Mouse (Mus musculus) E14TG2a.4 (cell line): ENCODE measurements around the gene Fbxo11.
"Not testable (repeated sequence)": the region's sequence is repeated elsewhere in the genome, so short reads cannot be mapped to it uniquely, and the experiment has no call there.

ENCODE experiments used
- CTCF ChIP-seq: conservative IDR thresholded peaks from 2 replicates; pipeline ENCODE4 v1.5.1; 2014; ENCODE audit warnings: low read length
- NANOG ChIP-seq: IDR thresholded peaks from 2 replicates; pipeline ENCODE4 v1.6.1; 2014; ENCODE audit warnings: borderline replicate concordance, low read length, mixed read lengths

DNA sequence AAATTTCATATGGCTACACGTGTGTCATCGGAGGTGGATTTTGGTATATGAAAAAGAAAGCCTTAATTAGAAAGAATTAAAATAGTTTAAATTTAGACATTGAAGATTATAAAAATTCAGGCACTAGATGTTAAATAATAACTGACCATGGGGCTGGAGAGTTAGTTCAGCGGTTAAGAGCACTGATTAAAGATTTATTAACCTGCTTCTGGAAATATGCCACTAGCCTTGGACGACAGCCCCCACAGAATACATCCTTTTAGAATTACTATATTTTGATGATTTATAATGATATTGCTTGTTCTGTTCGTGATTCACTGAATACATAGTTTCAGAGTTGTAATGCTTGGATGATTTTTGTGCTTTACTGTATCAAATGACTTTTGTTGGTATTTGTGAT is 105.2 kb downstream of the Fbxo11 start:
- not testable (repeated sequence) for TF ChIP-seq CTCF, NANOG
